Mouse (Mus musculus): ENCODE measurements around the gene Tgfbrap1.

DNA sequence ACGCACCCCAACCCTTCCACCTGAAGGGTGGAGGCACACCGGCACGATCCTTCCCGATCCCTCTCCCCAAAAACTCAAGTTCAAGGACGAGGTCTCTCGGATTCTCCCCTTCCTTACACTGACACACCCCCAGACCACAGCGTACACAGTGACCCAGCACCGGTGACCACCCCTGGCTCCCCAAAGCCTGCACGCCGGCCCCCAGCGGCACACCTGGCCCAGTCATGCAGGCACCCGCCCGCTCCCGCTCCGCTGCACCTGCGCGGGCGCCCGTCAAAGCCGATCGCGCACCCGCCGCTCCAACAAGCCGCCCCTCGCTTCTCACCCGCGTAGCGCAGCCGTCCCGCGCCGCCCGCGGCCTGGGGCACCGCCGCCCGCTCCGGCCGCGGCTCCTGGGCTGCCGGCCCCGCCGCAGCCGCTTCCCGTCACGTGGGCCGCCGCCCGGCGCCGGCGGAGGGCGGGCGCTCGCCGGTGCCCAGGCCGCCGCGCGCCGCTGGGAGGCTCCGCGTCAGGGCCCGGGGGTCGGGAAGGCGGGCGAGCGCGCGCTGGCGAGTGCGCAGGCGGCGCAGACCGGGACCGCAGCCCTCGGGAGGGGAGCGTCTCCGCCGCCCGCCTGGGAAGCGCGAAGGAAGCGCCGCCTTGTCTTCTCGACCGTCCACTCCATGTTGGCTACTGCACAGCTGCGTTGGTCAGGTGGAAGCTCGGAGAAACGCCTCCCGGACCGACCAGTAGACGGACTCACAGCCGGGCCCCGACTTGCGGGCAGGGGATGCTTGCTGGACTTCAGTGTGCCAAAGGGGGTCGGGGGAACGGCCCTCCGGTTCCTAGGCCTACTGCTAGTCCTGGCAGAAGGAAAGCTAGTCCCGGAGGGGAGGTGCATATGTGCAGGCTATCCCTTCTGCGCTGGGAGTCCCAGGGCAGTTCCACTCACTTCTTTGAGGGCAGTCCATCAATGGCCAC lies 6.1 kb downstream of the Tgfbrap1 start:
- no peak for TF ChIP-seq CTCF (IDR thresholded peaks at IDR 0.05)
- no peak for TF ChIP-seq EP300 (IDR thresholded peaks at IDR 0.05)
